Mouse (Mus musculus) adrenal gland, adult 2 months (tissue): ENCODE data around the gene Tcap. TPM values are rescaled to one million over a fixed set of nuclear protein-coding genes. Genes with fewer than 3 reads are reported as not detected.
A peak's percentile ranks its signal among the peaks of the same experiment; 100 is the strongest.

Experiments used
- DNase-seq: peaks from one replicate; pipeline ENCODE4 v3.0.0; 2021
- polyA plus RNA-seq: library from polyadenylated mRNA; depleted of rRNA; stranded (reverse); fragments of >200 nt; gene quantifications from 2 replicates; pipeline ENCODE4 v1.2.3, GENCODE M21; 2012; rRNA removed
- total RNA-seq, 2 experiments: library from RNA; stranded (reverse); gene quantifications; 2 replicates each; pipeline ENCODE4 v1.2.3; 2021

Tcap gene
- total and polyA plus RNA-seq, 3 experiments, result 0.31 to 0.46 (median 0.32) TPM

DNA sequence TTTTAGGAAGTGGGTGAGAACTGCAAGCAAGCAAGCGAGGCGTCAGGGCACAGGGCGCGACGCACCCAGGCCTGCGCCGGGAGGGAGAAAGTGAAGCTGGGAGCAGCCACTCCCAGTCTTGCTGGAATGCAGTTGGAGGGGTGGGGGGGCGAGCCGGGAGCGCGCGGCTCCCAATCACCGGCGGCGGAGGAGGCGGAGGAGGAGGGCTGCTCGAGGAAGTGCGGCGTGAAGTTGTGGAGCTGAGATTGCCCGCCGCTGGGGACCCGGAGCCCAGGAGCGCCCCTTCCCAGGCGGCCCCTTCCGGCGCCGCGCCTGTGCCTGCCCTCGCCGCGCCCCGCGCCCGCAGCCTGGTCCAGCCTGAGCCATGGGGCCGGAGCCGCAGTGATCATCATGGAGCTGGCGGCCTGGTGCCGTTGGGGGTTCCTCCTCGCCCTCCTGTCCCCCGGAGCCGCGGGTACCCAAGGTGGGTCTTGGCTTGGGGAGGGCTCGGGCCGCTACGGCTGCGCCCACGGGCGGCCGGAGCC, 28.7 kb downstream of the Tcap start, which contains the start of gene Erbb2:
TSS of gene Erbb2 (plus strand) at position 198 of the 524 bp plus-strand sequence.
- peak; percentile 80 for DNase-seq

GRCm38 (mm10) chr11:98412797-98413301, 29.2 kb downstream of the Tcap start:
- DNase-seq, result no peak

GRCm38 (mm10) chr11:98413731-98414130, 30.1 kb downstream of the Tcap start:
- DNase-seq, result no peak

- DNase-seq, result no peak
Observed at GRCm38 (mm10) chr11:98414162-98414561, 30.6 kb downstream of the Tcap start.

- no peak for DNase-seq
Observed at GRCm38 (mm10) chr11:98417074-98417473, 33.5 kb downstream of the Tcap start.

DNA sequence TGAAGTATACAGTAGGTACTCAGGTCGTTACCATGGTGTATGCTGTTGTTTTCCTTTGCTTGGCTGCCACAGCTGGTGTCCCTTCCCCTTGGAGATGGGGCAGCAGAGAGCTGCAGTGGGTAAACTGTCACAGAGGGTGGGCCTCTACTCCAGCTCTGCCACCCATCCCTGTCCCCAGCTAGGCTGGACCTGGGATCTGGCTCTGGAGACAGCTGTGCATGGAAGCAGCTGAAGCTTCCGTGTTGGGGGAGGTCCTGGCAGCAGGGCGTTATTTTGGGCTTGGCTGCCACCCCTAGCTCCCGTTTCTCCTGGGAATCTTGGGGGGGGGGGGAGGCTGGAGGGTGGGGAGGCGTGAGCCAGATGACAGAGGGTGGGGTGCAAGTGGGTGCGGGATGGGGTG, 34.7 kb downstream of the Tcap start:
- DNase-seq, result no peak

DNA sequence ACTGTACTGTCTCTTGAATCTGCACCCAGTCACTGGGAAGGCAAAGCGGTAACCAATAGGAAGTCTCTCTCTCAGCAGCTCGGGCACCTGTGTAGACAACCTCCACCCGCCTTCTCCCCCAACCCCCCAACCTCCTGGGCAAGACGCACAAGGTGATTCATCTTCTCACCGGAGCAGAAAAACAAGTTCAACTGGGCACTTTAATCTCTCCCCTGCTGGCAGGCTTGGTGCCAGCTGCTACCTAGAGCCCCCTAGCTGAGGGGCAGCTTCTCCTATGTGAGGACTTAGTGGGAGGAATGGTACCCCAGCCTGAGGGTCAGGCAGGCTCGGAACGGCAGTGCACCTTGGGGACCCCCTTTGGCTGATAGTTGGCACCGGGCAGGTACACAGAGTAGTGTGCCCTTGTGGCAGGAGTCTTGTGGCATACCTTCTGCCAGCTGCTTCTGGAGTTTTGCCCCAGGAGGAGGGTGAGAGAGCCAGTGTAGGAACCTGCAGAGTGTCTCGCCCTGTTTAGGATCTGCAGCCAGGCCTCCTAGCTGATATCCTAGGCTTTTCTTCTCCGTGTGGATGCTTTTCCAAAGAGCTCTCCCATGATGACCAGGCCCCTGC, 35.4 kb downstream of the Tcap start:
- DNase-seq, result no peak

- DNase-seq, result no peak
Observed at GRCm38 (mm10) chr11:98426592-98426991, 43.0 kb downstream of the Tcap start.

DNA sequence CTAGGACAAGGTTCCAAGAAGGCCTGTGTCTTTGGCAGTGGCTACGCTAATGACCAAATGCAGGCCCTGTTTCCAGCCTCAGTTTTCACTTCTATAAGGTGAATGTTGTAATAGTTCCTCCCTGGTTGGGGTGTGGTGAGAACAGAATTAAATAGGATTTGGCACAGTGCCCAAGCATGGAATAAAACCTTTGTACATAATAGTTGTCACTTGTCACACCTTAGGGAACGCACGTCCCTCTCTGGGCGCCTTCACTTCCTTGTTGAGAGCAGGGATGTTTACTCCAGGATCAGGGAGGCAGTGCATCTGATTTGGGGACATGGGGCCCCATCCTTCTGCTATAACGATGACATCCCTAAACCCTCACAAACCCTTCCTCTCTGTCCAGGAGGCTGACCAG, 44.8 kb downstream of the Tcap start:
- DNase-seq, result no peak

- no peak for DNase-seq
Observed at GRCm38 (mm10) chr11:98431743-98432502, 48.3 kb downstream of the Tcap start.

Other genes starting within 250 kb of the Tcap start
- 10 to 100 TPM; 22.4 to 29.3 TPM for gene Fbxl20, start 233.4 kb upstream of the Tcap start, total RNA-seq
- gene Fbxl20, start 233.4 kb upstream of the Tcap start, polyA plus RNA-seq, result 34.6 and 36.2 TPM in 2 replicates
- 10 to 100 TPM; 51.9 to 70.1 TPM for gene Med1, start 190.5 kb upstream of the Tcap start, total RNA-seq
- 9.3 and 17.5 TPM in 2 replicates for gene Med1, start 190.5 kb upstream of the Tcap start, polyA plus RNA-seq
- 10 to 100 TPM; 33.0 to 52.8 TPM for gene Cdk12, start 180.8 kb upstream of the Tcap start, total RNA-seq
- gene Cdk12, start 180.8 kb upstream of the Tcap start, polyA plus RNA-seq, result 7.4 and 8.3 TPM in 2 replicates
- not detected for gene Neurod2, start 54.2 kb upstream of the Tcap start, total RNA-seq
- gene Neurod2, start 54.2 kb upstream of the Tcap start, polyA plus RNA-seq, result not detected in 2 replicates
- under 1 TPM; 0.17 to 0.55 TPM for gene Ppp1r1b, start 35.4 kb upstream of the Tcap start, total RNA-seq
- gene Ppp1r1b, start 35.4 kb upstream of the Tcap start, polyA plus RNA-seq, result 0.22 and 0.37 TPM in 2 replicates
- gene Stard3, start 25.4 kb upstream of the Tcap start, total RNA-seq, result 10 to 100 TPM; 20.8 to 23.5 TPM
- gene Stard3, start 25.4 kb upstream of the Tcap start, polyA plus RNA-seq, result 65.3 and 67.8 TPM in 2 replicates
- gene Pnmt, start 2.6 kb downstream of the Tcap start, total RNA-seq, result 100 to 1,000 TPM; 314 to 601 TPM
- gene Pnmt, start 2.6 kb downstream of the Tcap start, polyA plus RNA-seq, result 379 and 598 TPM in 2 replicates
- 1 to 10 TPM; 4.7 to 5.9 TPM for gene Pgap3, start 16.7 kb downstream of the Tcap start, total RNA-seq
- 18.4 and 20.3 TPM in 2 replicates for gene Pgap3, start 16.7 kb downstream of the Tcap start, polyA plus RNA-seq
- gene Erbb2, start 28.7 kb downstream of the Tcap start, total RNA-seq, result 1 to 10 TPM; 2.4 to 5.9 TPM
- 7.0 and 7.2 TPM in 2 replicates for gene Erbb2, start 28.7 kb downstream of the Tcap start, polyA plus RNA-seq
- 10 to 100 TPM; 88.5 to 93.5 TPM for gene Mien1, start 55.2 kb downstream of the Tcap start, total RNA-seq
- gene Mien1, start 55.2 kb downstream of the Tcap start, polyA plus RNA-seq, result 43.0 and 49.2 TPM in 2 replicates
- gene Grb7, start 62.6 kb downstream of the Tcap start, total RNA-seq, result under 1 TPM; 0.35 to 0.45 TPM
- 0.97 and 1.1 TPM in 2 replicates for gene Grb7, start 62.6 kb downstream of the Tcap start, polyA plus RNA-seq
- gene Ikzf3, start 162.2 kb downstream of the Tcap start, total RNA-seq, result under 1 TPM; 0.72 to 0.86 TPM
- gene Ikzf3, start 162.2 kb downstream of the Tcap start, polyA plus RNA-seq, result 0.10 and 0.36 TPM in 2 replicates
- gene Zpbp2, start 167.3 kb downstream of the Tcap start, total RNA-seq, result under 1 TPM; 0.66 to 0.69 TPM
- 0.10 and 0.30 TPM in 2 replicates for gene Zpbp2, start 167.3 kb downstream of the Tcap start, polyA plus RNA-seq
- gene Ormdl3, start 203.6 kb downstream of the Tcap start, total RNA-seq, result 100 to 1,000 TPM in 1 of 2 experiments, 10 to 100 TPM in 1; 94.9 to 180 TPM
- 151 and 188 TPM in 2 replicates for gene Ormdl3, start 203.6 kb downstream of the Tcap start, polyA plus RNA-seq
- gene Lrrc3c, start 214.5 kb downstream of the Tcap start, total RNA-seq, result not detected
- not detected in 2 replicates for gene Lrrc3c, start 214.5 kb downstream of the Tcap start, polyA plus RNA-seq
- 10 to 100 TPM in 1 of 2 experiments, 1 to 10 TPM in 1; 6.3 to 15.3 TPM for gene Gm12355, start 241.8 kb downstream of the Tcap start, total RNA-seq
- not detected in 2 replicates for gene Gm12355, start 241.8 kb downstream of the Tcap start, polyA plus RNA-seq
- 10 to 100 TPM in 1 of 2 experiments, 1 to 10 TPM in 1; 4.7 to 19.4 TPM for gene Gsdma3, start 242.5 kb downstream of the Tcap start, total RNA-seq
- not detected in 2 replicates for gene Gsdma3, start 242.5 kb downstream of the Tcap start, polyA plus RNA-seq